Mouse (Mus musculus) thymus, postnatal 36 days (tissue): ENCODE results near the gene Rprd1b.

Experiments used
- DNase-seq, 2 experiments: peaks; one replicate each; pipeline ENCODE4 v3.0.0; 2022; ENCODE audit warnings: mixed read lengths in 2 of 2

Rprd1b gene

GRCm38 (mm10) chr2:158128461-158129130, 100.3 kb downstream of the Rprd1b start:
- no peak for DNase-seq

GRCm38 (mm10) chr2:158129291-158130002, 101.2 kb downstream of the Rprd1b start:
- DNase-seq, result no peak

GRCm38 (mm10) chr2:158130391-158130986, 102.2 kb downstream of the Rprd1b start:
- DNase-seq, result no peak

GRCm38 (mm10) chr2:158131197-158131835, 103.0 kb downstream of the Rprd1b start:
- DNase-seq, result no peak

- DNase-seq, result no peak
Observed at GRCm38 (mm10) chr2:158132320-158132719, 104.0 kb downstream of the Rprd1b start.

- no peak for DNase-seq
Observed at GRCm38 (mm10) chr2:158133050-158133449, 104.8 kb downstream of the Rprd1b start.

- DNase-seq, result no peak
Observed at GRCm38 (mm10) chr2:158136205-158136604, 107.9 kb downstream of the Rprd1b start.

- DNase-seq, result no peak
Observed at GRCm38 (mm10) chr2:158137771-158138170, 109.5 kb downstream of the Rprd1b start.

GRCm38 (mm10) chr2:158138778-158139177, 110.5 kb downstream of the Rprd1b start:
- DNase-seq, result no peak

- DNase-seq, result no peak
Observed at GRCm38 (mm10) chr2:158139628-158140027, 111.3 kb downstream of the Rprd1b start.

- DNase-seq, result no peak
Observed at GRCm38 (mm10) chr2:158140664-158141063, 112.4 kb downstream of the Rprd1b start.

GRCm38 (mm10) chr2:158141271-158141670, 113.0 kb downstream of the Rprd1b start:
- DNase-seq, result no peak

GRCm38 (mm10) chr2:158141690-158142440, 113.6 kb downstream of the Rprd1b start:
- no peak for DNase-seq

GRCm38 (mm10) chr2:158142981-158143380, 114.7 kb downstream of the Rprd1b start:
- no peak for DNase-seq

- DNase-seq, result no peak
Observed at GRCm38 (mm10) chr2:158143816-158144215, 115.5 kb downstream of the Rprd1b start.

- DNase-seq, result no peak
Observed at GRCm38 (mm10) chr2:158144263-158144662, 116.0 kb downstream of the Rprd1b start.

GRCm38 (mm10) chr2:158144750-158145527, 116.6 kb downstream of the Rprd1b start:
- no peak for DNase-seq

- DNase-seq, result no peak
Observed at GRCm38 (mm10) chr2:158145528-158146065, 117.3 kb downstream of the Rprd1b start.

GRCm38 (mm10) chr2:158146223-158146622, 117.9 kb downstream of the Rprd1b start, which contains the start of gene Tgm2:
TSS of gene Tgm2 (minus strand) at chr2:158146436.
- DNase-seq, result peak; percentile 76 to 79

GRCm38 (mm10) chr2:158146971-158147370, 118.7 kb downstream of the Rprd1b start:
- DNase-seq, result no peak

GRCm38 (mm10) chr2:158151077-158151476, 122.8 kb downstream of the Rprd1b start:
- DNase-seq, result no peak
